Mouse (Mus musculus) stomach, embryonic 14.5 days (tissue): ENCODE data around the gene Arhgap32. TPM values are rescaled to one million over a fixed set of nuclear protein-coding genes. Genes with fewer than 3 reads are reported as not detected.

Experiments
- ATAC-seq: fragments of 200-750 bp; cut with Nextera tagmentation; 2 replicates; pipeline ENCODE4 v1.8.0; 2017; ENCODE audit warnings: low read depth, moderate TSS enrichment; ENCODE audit not compliant: insufficient number of reproducible peaks, insufficient read depth, low FRiP score
- H3K27ac ChIP-seq: fragments of 300-500 bp; sonication (generic); 2 replicates; pipeline ENCODE4 v1.5.1; 2014; ENCODE audit warnings: mild to moderate bottlenecking, low read length, moderate library complexity, mixed read lengths
- H3K27me3 ChIP-seq: fragments of 300-500 bp; sonication (generic); 2 replicates; pipeline ENCODE4 v1.6.1; 2014; ENCODE audit warnings: low read length, control low read depth, mixed read lengths; ENCODE audit not compliant: control insufficient read depth, insufficient read depth
- H3K36me3 ChIP-seq: fragments of 300-500 bp; sonication (generic); 2 replicates; pipeline ENCODE4 v1.6.1; 2014; ENCODE audit warnings: mild to moderate bottlenecking, control low read depth, low read length, moderate library complexity, mixed read lengths; ENCODE audit not compliant: control insufficient read depth, insufficient read depth
- H3K4me1 ChIP-seq: fragments of 300-500 bp; sonication (generic); 2 replicates; pipeline ENCODE4 v1.6.1; 2014; ENCODE audit warnings: low read length, control low read depth, mixed read lengths; ENCODE audit not compliant: control insufficient read depth, insufficient read depth
- H3K4me2 ChIP-seq: fragments of 300-500 bp; sonication (generic); replicated peaks from 2 replicates; pipeline ENCODE4 v1.6.1; 2014; ENCODE audit warnings: low read depth, low read length, control low read depth
- H3K4me3 ChIP-seq: fragments of 300-500 bp; sonication (generic); 2 replicates; pipeline ENCODE4 v1.5.1; 2014; ENCODE audit warnings: low read depth, low read length, control low read depth
- H3K9ac ChIP-seq: fragments of 300-500 bp; sonication (generic); replicated peaks from 2 replicates; pipeline ENCODE4 v1.6.1; 2014; ENCODE audit warnings: low read depth, mild to moderate bottlenecking, control low read depth, low read length, moderate library complexity, mixed read lengths
- H3K9me3 ChIP-seq: fragments of 300-500 bp; sonication (generic); 2 replicates; pipeline ENCODE4 v1.6.1; 2016; ENCODE audit warnings: low read depth, low read length, control low read depth; ENCODE audit not compliant: control insufficient read depth
- WGBS: fragments of 180-500 bp; shearing (Covaris S2); extraction: QIAGEN DNeasy Blood & Tissue Kit; methylation state at CpG from one replicate; pipeline ENCODE4 v1.1.7; 2014; 5-methylcytosine and 5-hydroxymethylcytosine counted together
- polyA plus RNA-seq: library from polyadenylated mRNA; unstranded; fragments of >200 nt; fragmentation: Nextera tagmentation; extraction: Ambion mirVana; gene quantifications from 2 replicates; pipeline ENCODE4 v1.2.1, GENCODE M21; 2014

The Arhgap32 gene
- polyA plus RNA-seq, 1 experiment from 2014 or later, result 15.5 TPM

DNA sequence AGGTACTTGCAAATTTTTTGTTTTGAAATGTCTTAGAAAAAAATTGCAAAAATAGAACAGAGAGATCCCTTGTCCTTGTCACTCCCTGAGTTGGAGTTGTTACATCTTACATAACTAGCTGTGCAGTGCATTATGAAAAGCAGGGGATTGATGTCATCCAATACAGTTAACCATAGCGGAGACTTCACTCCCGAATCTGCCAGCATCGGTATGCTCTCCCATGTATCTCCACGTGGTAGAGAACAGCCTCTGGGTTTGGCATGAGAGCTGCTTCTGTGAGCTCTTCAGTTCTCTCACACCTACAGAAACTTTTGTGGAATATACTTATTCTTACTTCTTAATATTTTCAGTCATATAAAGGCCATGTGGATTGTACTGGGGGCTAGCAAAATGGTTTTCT, 106.2 kb downstream of the Arhgap32 start:
- Histone ChIP-seq H3K9me3 (no peaks in the 10 kb centered on the region), H3K36me3 (no peaks in the 10 kb centered on the region), H3K4me2 (no peak overlapping the region), H3K4me3 (no peak overlapping the region), H3K4me1 (peaks cover 9% of the 10 kb centered on the region), H3K9ac (no peak overlapping the region), H3K27ac (no peak overlapping the region), H3K27me3 (no peaks in the 10 kb centered on the region)
- 67% methylated on average over 4 of the region's 4 CpGs for WGBS
- ATAC-seq, result no peak

GRCm38 (mm10) chr9:32223739-32224529, 108.0 kb downstream of the Arhgap32 start:
- peak overlapping the region; percentile 86 for H3K27ac ChIP-seq
- H3K9me3 ChIP-seq, result no peaks in the 10 kb centered on the region
- peak overlapping the region; percentile 30; the same call in 1 of the 2 replicates for H3K9ac ChIP-seq
- ATAC-seq, result peak; percentile 97
- H3K4me2 ChIP-seq, result peak overlapping the region; percentile 19
- WGBS, result 40% methylated on average over 5 of the region's 5 CpGs
- H3K27me3 ChIP-seq, result no peaks in the 10 kb centered on the region
- H3K4me3 ChIP-seq, result peak overlapping the region; percentile 27
- peaks cover 9% of the 10 kb centered on the region for H3K4me1 ChIP-seq
- H3K36me3 ChIP-seq, result no peaks in the 10 kb centered on the region

DNA sequence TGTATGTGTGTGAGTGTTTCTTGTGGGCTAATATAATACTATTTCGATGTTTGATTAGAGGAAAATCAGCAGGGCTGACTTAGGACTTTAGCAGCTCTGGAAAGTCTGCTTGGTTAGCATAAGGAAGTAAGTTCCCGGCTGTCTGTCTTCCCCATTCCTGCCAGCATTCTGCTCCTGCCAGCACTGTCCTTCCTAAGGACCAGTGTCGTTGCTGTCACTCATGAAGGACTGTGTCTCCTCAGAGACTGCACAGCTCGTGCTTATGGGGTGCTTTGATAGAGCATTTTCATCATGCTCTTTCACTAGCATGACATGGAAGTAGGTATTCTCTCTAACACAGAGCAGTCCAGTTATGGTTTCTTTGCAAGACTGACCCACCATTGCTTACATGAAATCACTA, 109.0 kb downstream of the Arhgap32 start:
- 60% methylated on average over 4 of the region's 4 CpGs for WGBS
- Histone ChIP-seq H3K4me2 (peak overlapping the region; percentile 37), H3K9me3 (no peaks in the 10 kb centered on the region), H3K36me3 (no peaks in the 10 kb centered on the region), H3K27me3 (no peaks in the 10 kb centered on the region), H3K9ac (no peak overlapping the region), H3K27ac (peak overlapping the region; percentile 48; the same call in 1 of the 2 replicates), H3K4me1 (peaks cover 9% of the 10 kb centered on the region), H3K4me3 (peak overlapping the region; percentile 27)
- ATAC-seq, result no peak

- H3K9me3 ChIP-seq, result no peaks in the 10 kb centered on the region
- WGBS, result 62% methylated on average over 1 of the region's 1 CpGs
- peaks cover 9% of the 10 kb centered on the region for H3K4me1 ChIP-seq
- no peak overlapping the region; the same call in 1 of the 2 replicates for H3K4me3 ChIP-seq
- H3K36me3 ChIP-seq, result no peaks in the 10 kb centered on the region
- no peaks in the 10 kb centered on the region for H3K27me3 ChIP-seq
- H3K9ac ChIP-seq, result no peak overlapping the region
- no peak overlapping the region for H3K27ac ChIP-seq
- no peak for ATAC-seq
- peak overlapping the region; percentile 37 for H3K4me2 ChIP-seq
Observed at GRCm38 (mm10) chr9:32225584-32225983, 109.6 kb downstream of the Arhgap32 start.

- Histone ChIP-seq H3K9me3 (no peaks in the 10 kb centered on the region), H3K4me2 (0 out of 2 replicates have a peak overlapping the region, but pooled peaks have one; percentile 6), H3K9ac (no peak overlapping the region), H3K4me1 (peaks cover 9% of the 10 kb centered on the region), H3K27me3 (no peaks in the 10 kb centered on the region), H3K36me3 (no peaks in the 10 kb centered on the region), H3K4me3 (no peak overlapping the region), H3K27ac (no peak overlapping the region)
- ATAC-seq, result no peak
- WGBS, result 73% methylated on average over 2 of the region's 2 CpGs
Observed at GRCm38 (mm10) chr9:32227034-32227433, 111.1 kb downstream of the Arhgap32 start.

- Histone ChIP-seq H3K9ac (no peak overlapping the region), H3K4me2 (no peak overlapping the region), H3K27ac (no peak overlapping the region), H3K4me3 (no peak overlapping the region), H3K36me3 (no peaks in the 10 kb centered on the region), H3K4me1 (no peaks in the 10 kb centered on the region), H3K9me3 (no peaks in the 10 kb centered on the region), H3K27me3 (no peaks in the 10 kb centered on the region)
- ATAC-seq, result no peak
- 82% methylated on average over 4 of the region's 4 CpGs for WGBS
Observed at GRCm38 (mm10) chr9:32233593-32233992, 117.7 kb downstream of the Arhgap32 start.

- peak overlapping the region; percentile 4; the same call in 1 of the 2 replicates for H3K27ac ChIP-seq
- no peak for ATAC-seq
- 77% methylated on average over 3 of the region's 3 CpGs for WGBS
Observed at GRCm38 (mm10) chr9:32234767-32235489, 119.0 kb downstream of the Arhgap32 start.

DNA sequence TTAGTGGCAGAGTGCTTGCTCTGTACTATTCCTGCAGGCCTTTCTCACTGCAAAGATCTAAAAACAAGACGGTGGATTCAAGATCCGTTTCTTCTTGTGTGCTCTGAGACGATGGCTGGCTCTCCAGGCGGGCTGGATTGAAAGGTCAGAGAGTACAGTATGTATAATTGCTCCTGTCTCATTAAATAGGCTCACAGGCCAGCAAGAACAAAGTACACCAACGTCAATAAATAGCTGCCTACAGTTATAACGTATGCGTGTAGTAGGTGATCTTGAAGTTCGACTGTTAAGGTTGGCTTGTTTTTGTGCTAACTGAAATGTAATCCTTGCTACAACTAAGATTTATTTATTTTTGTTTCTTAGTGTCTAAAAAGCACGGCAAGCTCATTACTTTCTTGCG, 123.0 kb downstream of the Arhgap32 start:
- H3K27ac ChIP-seq, result no peak overlapping the region
- H3K9me3 ChIP-seq, result no peaks in the 10 kb centered on the region
- no peak overlapping the region for H3K4me3 ChIP-seq
- H3K9ac ChIP-seq, result no peak overlapping the region
- peaks cover 6% of the 10 kb centered on the region for H3K36me3 ChIP-seq
- H3K4me1 ChIP-seq, result no peaks in the 10 kb centered on the region
- no peak overlapping the region for H3K4me2 ChIP-seq
- no peaks in the 10 kb centered on the region for H3K27me3 ChIP-seq
- WGBS, result 79% methylated on average over 10 of the region's 10 CpGs
- no peak for ATAC-seq

More at GRCm38 (mm10) chr9:32234767-32235489, 119.0 kb downstream of the Arhgap32 start:
- Histone ChIP-seq H3K27me3 (no peaks in the 10 kb centered on the region), H3K9me3 (no peaks in the 10 kb centered on the region), H3K4me2 (no peak overlapping the region), H3K9ac (no peak overlapping the region), H3K4me3 (no peak overlapping the region), H3K4me1 (no peaks in the 10 kb centered on the region), H3K36me3 (no peaks in the 10 kb centered on the region)
